Mouse (Mus musculus) Muller cell, postnatal 12 days (primary cell): ENCODE measurements around the gene Inpp4a.

Experiments used
- DNase-seq: peaks from one replicate; pipeline ENCODE4 v3.0.0-alpha.2; 2015; ENCODE audit errors: inconsistent ontology term

The Inpp4a gene

DNA sequence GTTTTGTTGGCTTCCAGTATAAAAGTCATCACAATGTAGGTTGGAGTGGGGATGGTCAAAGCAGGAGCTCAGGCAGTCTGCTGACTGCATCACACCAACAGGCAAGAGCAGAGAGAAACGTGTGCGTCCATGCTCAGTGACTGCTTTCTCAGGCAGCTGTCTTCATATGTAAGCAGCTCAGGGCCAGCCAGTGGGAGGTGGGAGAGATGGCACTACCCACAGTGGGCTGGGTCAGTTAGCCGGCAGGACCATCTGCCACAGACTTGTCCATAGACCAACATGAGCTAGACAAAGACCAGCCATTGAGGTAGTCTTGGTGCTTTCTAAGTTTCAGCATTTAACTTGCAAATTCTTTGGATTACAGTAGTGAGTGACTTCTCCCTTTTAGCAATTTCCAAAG, 56.6 kb downstream of the Inpp4a start:
- DNase-seq: no peak

- no peak for DNase-seq
These were observed 57.5 kb downstream of the Inpp4a start for GRCm38 (mm10) chr1:37357173-37357572.

DNA sequence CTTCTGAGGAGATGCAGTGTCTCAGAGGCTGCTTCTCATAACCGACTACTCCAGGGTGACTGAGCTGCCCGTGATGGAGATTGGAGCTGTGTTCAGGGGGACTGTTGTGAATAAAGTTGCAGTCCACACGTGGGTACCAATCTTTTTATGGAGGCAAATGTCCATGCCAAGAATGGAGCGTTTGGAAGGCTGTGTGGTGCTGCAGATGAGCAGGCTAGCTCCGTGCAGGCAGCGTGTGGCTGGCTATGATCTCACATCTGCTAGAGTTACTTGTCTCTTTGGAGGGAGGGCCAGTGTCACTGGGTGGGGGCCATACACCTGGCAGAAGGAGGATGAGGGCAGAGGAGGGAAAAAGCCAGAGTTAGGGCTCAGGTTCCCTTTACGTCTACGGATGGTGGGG, 59.0 kb downstream of the Inpp4a start:
- no peak for DNase-seq

DNA sequence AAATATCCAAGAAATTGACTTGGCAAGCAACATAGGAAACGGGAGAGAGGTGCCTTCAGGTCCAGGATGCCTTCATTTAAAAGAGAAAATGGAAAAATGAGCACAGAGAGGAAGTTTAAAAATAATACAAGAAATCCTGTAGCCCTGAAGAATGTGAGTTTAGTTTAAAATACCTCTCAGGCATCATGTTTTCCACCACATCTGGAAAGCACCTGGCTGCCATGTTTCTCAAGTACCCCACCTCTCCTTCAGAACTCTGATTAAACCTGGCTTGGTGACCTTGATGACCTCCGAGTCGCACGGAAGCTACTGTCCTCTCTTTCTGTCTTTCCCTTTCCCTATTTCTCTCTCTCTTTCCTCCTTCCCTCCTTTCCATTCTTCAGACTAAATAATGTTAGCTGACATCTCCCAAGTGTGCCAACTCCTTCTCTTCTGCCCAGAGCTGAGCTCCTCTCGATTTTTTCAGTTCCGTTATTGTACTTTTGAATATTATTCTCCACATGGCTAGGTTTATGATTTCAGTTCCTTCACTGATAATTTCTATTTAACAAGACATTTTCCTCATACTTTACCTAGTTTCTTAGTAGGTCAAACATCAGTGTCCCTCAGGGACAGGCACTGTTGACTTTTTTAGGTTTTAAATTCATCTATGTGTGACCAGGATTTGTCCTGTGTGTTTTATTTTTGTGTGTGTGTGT, 59.9 kb downstream of the Inpp4a start:
- no peak for DNase-seq

DNA sequence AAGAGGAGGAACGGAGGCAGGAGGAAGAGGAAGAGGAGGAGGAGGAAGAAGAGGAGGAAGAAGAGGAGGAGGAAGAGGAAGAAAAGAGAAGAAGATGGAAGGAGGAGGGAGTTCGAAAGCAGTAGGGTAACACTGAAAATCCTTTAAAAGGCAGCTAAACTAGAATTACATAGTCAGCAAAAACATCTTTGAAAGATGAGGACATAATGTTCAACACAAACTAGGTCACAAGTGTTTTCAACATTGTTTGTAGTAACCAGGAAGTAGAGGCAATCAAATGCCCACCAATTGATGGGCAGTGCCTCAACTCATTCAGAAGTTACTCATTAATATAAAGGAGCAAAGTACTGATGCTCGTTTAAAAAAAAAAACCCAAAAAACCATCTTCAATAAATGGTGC, 61.1 kb downstream of the Inpp4a start:
- DNase-seq: no peak

GRCm38 (mm10) chr1:37362721-37363120, 63.1 kb downstream of the Inpp4a start:
- DNase-seq: no peak

GRCm38 (mm10) chr1:37368125-37368524, 68.5 kb downstream of the Inpp4a start:
- no peak for DNase-seq

GRCm38 (mm10) chr1:37368768-37369385, 69.2 kb downstream of the Inpp4a start:
- no peak for DNase-seq

GRCm38 (mm10) chr1:37376177-37376576, 76.5 kb downstream of the Inpp4a start:
- DNase-seq: no peak

GRCm38 (mm10) chr1:37376751-37377150, 77.1 kb downstream of the Inpp4a start:
- no peak for DNase-seq

GRCm38 (mm10) chr1:37378095-37378494, 78.4 kb downstream of the Inpp4a start:
- DNase-seq: no peak

- DNase-seq: no peak
These were observed 79.9 kb downstream of the Inpp4a start for GRCm38 (mm10) chr1:37379536-37379935.

DNA sequence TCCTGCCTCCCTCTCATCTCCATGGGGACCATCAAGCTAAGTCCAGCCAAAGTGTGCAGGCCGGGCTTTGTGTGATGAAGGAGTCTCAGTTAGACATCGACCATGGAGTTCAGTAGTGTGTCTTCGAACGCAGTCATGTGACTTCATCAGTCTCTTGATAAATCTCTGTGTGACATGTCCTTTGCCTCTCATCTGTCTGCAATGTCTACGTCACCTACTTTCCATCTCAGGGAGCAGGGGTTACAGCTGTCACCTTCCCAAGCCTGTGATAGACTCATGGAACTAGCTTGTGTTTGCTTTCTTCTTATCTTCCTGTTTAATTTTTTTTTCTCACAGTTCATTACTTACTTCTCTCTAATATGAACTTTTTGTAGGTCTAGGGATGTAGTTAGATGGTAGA, 81.2 kb downstream of the Inpp4a start:
- DNase-seq: no peak

GRCm38 (mm10) chr1:37384304-37384703, 84.6 kb downstream of the Inpp4a start:
- no peak for DNase-seq

- DNase-seq: peak; percentile 2
These were observed 86.8 kb downstream of the Inpp4a start for GRCm38 (mm10) chr1:37386448-37386971.

DNA sequence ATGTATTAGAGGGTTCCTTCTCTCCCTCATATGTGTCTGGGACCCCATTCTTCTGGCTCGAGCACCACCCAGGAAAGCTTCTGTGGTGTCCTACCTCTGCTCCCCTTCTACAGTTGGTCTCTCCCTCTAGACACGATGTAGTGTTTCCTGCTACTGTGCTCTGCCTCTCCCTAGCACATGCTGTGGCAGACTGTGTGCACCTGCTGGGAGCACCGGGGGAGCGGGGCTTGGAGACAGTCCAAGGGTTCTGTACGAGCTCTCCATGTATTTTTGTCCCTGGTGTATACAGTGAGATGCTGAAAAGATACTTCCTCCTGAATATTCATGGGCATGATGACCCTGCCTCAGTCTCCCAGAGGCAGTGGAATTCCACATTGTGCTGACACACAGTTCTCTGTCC, 93.5 kb downstream of the Inpp4a start:
- no peak for DNase-seq

DNA sequence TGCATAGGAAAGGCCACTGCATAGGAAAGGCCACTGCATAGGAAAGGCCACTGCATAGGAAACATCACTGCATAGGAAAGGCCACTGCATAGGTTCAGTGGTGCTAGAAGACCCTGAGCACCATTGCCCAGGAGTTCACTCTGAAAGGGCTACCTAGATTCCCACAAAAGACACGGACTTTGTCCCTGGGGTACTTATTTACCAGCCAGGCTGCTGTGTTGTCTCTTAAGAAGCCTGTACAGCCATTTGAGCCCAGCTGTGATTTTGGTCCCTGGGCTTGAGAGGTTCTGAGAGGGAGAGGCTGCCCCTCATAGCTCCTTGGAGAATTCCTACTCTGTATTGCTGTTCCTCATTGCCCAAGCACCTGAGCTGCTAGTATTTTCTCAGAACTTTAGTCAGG, 96.8 kb downstream of the Inpp4a start:
- no peak for DNase-seq

DNA sequence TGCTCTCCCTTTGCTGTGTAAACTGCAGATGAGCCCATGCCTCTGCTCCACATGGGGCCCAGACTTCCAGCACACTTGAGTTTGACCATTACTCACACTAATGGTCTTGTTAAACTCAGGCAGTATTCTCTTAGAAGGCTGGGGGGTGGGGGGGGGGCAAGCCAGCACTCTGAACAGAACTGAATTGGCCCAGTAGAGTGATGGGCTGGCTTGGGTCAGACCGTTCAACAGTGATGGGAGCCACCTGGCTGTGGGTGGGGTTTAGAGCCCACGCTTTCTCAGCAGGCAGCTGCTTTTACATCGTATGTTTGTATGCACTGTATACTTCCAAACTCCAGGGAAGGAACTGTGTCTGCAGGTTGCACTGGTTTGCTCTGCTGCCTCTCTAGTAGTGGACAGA, 99.3 kb downstream of the Inpp4a start:
- DNase-seq: no peak

DNA sequence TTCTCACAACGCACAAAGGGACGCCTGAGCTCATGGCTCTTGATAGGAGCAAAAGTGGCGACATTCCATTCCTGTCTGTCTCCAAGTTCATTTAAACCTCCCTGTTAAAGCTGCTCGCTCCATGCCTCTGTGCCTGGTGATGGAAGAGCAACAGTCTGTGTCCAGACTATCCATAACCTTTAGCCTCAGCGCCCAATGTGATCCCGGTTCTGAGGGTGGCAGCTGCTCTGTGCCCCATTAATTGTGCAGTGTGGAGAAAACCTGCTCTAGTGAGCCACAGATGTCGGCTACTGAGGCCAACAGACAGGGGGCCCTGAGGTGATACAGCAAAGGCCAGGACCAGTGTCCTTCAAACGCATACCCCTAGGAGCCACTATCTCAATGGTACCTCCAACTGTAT, 100.1 kb downstream of the Inpp4a start:
- DNase-seq: no peak

DNA sequence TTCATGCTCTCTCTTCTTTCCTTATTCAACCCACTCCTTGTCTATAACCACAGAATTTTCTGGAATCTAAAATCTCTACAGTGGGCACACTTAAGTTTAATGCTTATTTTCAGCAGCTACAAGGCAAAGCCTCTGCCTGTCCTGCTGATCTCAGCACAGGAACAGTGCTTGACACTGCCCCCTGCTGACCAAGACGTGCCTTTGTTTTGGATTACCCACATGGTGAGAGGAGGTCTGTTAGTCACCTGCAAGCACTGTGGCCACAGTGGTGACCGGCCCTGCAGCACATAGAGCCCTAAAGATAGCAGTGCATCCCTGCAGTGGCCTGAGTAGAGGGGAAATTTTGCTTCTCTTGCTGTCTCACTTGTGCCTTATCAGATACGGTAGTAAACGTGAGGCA, 102.0 kb downstream of the Inpp4a start:
- peak; percentile 14 for DNase-seq

GRCm38 (mm10) chr1:37405137-37405536, 105.5 kb downstream of the Inpp4a start:
- DNase-seq: peak; percentile 22

DNA sequence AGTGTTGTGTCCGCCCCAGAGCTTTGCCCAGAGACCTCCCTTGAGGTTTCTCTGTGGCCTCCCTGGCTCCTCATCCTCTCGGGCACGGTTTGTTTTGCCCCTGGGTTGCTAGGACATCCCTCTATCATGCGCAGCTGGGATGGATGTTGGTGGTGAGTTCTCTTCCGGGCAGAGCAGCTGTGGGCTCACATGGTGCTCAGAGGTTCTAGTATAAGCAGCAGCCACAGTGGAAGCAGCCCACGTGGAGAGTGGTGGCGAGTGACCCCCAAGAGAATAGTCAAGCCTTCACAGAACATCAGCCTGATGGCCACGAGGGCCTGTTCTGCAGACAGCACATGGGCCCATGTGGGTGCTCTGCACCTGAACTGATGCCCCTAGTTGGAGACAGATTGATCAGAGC, 107.6 kb downstream of the Inpp4a start:
- DNase-seq: no peak

GRCm38 (mm10) chr1:37408059-37408458, 108.4 kb downstream of the Inpp4a start:
- no peak for DNase-seq
